Mouse (Mus musculus) thymus, postnatal 14 days (tissue): Measurements from ENCODE around the gene Mrpl49.
A peak's percentile ranks its signal among the peaks of the same experiment; 100 is the strongest.

ENCODE experiments used
- DNase-seq: peaks from one replicate; pipeline ENCODE4 v3.0.0; 2021

Mrpl49 gene

DNA sequence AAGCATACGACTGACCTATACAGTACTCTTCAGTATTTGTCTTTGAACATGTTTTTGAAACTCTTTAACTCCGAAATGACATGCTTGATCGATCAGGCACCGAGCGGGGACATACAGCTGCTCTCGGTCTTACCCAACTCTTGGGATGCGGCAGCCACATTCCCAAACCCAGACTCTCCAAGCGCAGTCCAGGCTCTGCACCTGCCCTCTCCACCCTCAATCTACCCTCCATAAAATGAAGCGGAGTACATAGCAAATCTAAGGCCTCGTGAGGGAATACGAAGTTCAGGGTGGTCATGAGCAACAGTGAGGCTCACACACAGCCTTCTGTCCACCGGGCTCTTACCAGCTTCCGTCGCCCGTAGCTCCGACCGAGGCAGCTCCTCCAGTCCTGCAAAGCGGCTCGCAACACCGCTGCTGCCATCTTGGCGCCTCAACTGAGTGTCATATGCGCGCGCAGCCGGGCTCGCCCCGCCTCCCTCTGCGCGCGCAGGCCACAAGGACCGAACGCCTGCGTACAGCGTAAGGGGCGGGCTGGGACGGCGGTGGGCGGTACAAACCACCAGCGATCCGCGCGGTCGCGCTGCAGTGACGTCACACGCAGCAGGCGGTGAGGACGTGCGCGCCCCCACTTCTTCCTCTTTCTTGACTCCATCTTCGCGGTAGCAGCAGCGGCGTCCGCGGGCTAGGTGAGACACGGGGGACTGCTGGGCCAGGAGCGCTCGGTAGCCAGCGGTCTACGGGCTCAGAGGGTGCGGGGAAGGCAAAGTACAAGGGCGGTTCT lies at the start of gene Mrpl49, which contains the start of gene Fau:
Gene Mrpl49 (minus strand): TSS at position 473 of the 784 bp plus-strand sequence.
Gene Fau (plus strand): TSS at position 532 of the 784 bp plus-strand sequence.
- DNase-seq: peak; percentile 99

DNA sequence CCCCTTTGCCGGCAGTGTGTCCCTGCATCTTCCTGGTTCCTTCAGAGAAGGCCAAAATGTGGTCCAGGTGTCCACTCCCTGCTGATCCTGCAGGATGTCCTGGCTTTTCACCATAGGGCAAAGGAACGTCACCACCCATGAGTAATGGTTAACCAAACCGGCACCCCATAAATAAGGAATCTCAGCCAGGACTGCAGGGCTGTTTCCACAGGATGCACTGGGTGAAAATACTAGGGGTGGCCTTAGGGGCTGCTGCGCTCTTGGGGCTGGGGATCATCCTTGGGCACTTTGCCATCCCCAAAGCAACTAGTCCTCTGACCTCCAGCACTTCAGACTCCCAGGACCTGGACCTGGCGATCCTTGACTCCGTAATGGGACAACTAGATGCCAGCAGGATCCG lies 48.0 kb upstream of the Mrpl49 start, which contains the start of gene Naaladl1:
Gene Naaladl1 (plus strand): TSS at position 197 of the 400 bp plus-strand sequence.
- no peak for DNase-seq

- no peak for DNase-seq
These were observed 46.9 kb upstream of the Mrpl49 start for GRCm38 (mm10) chr19:6104476-6104875.

DNA sequence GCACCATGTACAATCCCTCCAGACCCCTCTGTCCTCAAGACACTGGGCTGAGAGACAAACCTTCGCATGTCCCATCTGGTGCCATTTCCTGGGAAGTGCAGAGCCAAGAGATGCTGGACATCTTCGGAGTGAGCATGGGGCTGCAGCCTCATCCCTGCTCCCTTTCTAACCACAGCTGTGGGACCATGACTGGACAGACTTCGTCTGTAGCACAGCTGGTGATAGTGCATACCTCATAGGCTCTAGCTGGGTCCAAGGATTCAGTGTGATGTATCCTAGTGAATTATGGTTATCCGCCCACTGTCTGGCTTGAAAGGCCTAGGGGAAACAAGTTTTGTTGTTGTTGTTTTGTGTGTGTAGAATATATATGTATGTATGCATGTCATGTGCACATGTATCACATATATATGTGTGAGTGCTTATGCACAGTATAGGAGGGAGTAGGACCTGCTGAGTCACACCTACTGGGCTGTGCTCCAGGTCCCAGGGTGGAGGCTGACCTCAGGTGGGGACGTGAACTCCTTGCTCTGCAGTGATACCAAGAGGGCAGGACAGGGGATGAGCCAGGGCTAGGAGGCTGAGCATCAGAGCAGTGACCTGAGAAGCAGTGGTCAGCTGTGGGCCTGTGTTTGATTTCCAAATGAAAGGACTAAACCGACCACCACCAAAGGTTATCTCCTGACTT lies 44.7 kb upstream of the Mrpl49 start:
- no peak for DNase-seq

- DNase-seq: no peak
These were observed 43.6 kb upstream of the Mrpl49 start for GRCm38 (mm10) chr19:6101186-6101585.

DNA sequence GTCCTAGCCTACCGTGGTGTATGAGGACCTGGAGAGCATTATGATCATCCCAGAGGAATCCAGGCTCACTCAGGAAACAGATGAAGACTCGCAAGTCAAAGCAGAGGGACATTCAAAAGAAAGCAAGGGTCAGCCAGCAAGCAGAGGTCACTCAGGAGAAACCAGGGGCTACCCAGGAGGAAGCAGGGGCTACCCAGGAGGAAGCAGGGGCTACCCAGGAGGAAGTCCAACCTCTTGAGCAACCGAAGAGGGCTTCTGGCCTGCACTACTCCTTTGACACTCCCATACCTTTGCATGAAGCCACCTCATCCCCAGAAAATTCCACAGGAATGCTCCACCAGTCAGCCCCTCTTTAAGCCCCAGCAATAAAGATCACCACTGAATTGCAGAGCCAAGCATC lies 40.3 kb upstream of the Mrpl49 start:
- DNase-seq: no peak

DNA sequence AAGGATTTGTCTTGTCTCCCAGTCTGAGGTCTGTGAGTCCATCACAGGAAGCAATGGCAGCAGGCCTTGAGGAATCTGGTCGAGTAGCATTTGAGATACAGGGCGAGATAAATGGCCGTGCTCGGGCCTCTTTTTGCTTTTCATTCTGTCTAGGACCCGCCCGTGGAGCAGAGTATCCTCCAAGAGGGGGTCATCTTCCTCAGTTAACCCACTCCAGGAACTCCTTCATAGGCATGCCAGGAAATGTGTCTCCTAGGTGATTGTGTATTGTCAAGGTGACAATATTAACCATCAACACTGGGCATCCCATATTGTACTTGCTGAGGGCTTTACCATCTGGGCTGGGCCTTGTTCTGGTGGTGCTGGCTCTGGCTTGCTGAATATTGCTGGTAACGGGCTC lies 36.5 kb upstream of the Mrpl49 start, which contains the start of gene AC131692.1:
Gene AC131692.1 (plus strand): TSS at position 301 of the 400 bp plus-strand sequence.
- DNase-seq: no peak

GRCm38 (mm10) chr19:6088841-6089240 lies 31.3 kb upstream of the Mrpl49 start:
- DNase-seq: no peak

DNA sequence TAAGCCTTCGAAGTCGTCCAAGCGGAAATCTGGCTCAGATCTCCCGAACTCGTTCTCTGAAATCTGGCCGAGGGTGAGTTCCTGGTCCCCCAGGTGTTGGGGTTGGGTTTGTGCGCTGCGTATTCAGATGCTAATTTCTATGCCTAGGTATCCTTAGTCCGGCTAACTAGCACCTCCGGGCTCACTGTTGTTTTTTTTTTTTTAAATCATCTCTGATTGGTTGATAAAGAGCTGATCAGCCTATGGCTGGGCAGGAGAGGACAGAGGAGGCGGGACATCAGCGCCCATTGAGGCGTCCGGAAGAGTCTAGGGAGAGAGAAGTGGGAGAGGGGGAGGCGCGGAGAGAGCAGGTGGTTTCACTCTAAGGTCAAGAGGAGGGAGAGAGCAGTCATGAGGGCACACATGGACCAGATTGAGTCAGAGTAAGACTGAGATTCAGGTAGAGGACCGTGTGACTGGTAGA lies 27.9 kb upstream of the Mrpl49 start:
- DNase-seq: peak; percentile 68

GRCm38 (mm10) chr19:6084478-6085248 lies 27.1 kb upstream of the Mrpl49 start, which contains the start of the genes Zfpl1 and Cdca5:
Gene Zfpl1 (minus strand): TSS chr19:6084956.
Gene Cdca5 (plus strand): TSS chr19:6084983.
- DNase-seq: peak; percentile 96

DNA sequence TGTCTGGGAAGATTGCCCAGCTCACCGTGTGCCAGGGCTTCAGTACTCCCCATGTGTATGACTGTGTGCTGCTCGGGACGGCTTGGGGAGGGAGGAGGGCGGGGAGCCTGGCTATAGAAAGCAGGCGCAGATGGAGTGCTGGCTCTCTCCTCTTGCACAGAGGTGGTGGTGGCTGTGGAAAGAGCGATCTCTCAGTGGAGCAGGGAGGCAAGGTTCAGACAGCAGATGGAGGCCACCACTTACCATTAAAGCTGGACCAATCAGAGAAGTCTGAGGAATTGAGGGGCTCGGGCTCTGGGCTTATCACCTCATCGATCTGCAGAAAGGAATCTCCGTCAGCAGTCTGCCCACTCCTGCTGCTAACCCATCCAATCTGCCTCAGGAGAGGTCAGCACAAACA lies 24.6 kb upstream of the Mrpl49 start, which contains the start of gene Gm28374:
Gene Gm28374 (minus strand): TSS at position 101 of the 400 bp plus-strand sequence.
- DNase-seq: no peak

- DNase-seq: no peak
These were observed 22.4 kb upstream of the Mrpl49 start, which contains the start of gene Tmem262 for GRCm38 (mm10) chr19:6079983-6080480. Gene Tmem262 (plus strand): TSS chr19:6080033.

DNA sequence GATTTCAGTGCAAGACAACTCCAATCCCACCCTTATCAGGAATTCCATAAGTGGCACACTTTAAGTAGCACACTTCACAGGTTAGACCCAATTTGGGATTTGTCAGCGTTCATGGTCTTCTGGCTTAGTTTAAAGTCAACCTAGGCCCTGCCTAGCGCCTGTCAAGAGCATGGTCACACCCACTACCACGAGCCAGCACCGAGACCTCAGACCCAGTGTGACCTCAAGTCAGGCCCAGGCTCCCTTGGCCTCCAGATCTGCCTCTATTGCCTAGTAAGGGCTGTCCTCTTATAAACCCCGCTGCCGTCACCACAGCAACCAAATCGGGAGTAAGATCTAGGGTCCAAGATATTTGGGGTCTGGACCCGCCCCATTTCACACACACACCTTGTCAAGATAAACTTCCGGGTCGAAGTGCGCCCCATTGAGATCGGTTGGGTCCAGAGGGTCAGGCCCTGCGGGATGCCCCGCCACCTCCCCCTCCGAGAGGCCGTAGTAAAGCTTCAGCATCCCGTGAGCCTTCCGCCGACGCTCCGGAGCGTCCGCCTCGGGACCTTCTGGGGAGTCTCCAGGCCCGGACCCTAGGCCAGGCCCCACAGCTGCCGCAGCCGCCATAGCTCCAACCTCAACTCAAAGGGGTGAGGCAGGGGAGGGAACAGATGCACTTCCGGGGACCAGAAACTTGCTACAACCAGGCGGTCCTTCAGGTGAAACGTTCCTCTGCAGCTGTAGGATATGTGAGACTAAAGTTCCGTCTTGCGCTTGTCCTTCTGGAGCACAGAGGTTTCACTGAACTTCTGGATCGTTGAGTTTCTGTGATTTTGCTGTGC lies 19.2 kb upstream of the Mrpl49 start, which contains the start of gene Vps51:
Gene Vps51 (minus strand): TSS at position 668 of the 830 bp plus-strand sequence.
- DNase-seq: peak; percentile 89

DNA sequence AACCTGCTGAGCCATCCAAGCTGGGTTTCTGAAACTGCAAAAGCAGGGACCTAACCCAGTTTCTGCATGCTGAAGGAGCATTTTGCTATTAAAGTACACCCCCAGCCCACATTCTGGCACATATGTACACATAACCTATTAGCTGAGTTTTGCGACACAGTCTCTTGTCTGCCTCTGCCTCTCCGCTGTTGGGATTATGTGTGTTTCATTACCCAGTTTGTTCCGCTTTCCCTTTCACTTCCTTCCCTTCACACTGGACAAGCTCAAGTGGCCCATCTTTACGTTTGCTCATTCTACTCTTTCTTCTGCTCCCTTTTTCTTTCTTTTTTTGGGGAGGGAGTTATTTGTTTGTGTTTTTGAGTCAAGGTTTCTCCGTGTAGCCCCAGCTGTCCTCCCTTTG lies 16.3 kb upstream of the Mrpl49 start:
- DNase-seq: no peak

DNA sequence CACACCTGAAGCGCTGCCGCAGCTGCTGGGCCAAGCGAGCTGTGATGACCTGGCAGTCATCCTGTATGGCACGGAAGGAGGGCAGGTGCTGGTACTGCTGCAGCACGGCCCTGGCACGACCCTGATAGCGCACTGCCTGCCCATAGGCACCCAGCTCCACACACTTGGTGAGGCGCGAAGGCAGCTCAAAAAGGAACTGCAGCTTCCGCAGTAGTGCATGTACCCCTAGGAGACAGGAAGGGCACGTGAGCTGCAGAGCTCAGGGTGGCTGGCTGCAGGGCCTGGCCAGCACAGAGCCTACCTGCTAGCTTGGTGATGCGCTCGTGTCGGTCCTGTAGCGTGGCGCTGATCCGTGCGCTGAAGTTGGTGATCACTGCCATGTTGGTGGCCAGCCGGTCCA lies 13.7 kb upstream of the Mrpl49 start:
- DNase-seq: no peak

DNA sequence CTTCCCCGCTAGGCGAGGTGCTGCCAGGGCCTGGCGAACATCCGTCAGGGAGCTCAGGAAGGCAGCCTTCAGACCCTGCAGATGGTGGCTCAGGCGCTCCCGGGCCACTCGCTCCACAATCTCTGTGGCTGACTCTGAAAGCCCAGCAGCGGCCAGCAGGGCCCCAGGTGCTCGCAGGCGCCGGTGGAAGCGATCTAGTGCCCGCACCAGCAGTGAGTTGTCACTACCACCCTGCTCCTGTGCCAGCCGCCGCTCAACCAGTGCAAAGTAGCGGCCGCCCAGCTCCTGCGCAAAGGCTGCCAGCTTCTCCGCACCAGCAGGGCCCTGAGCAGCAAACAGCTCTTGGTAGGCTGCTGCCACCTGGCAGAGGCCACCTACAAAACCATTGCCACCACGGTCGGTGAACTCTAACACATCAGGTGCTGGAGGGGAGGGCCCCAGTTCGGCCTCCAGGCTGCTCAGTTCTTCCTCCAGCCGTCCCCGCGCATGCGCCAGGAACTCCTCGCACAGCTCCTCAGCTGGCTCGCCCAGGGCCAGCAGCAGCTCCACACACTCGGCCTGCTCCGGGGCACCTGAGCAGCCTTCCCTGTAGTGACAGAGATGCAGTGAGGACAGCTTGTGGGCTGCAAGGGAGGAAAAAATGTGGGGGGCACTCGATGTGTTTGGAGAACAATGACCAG lies 13.1 kb upstream of the Mrpl49 start:
- no peak for DNase-seq

DNA sequence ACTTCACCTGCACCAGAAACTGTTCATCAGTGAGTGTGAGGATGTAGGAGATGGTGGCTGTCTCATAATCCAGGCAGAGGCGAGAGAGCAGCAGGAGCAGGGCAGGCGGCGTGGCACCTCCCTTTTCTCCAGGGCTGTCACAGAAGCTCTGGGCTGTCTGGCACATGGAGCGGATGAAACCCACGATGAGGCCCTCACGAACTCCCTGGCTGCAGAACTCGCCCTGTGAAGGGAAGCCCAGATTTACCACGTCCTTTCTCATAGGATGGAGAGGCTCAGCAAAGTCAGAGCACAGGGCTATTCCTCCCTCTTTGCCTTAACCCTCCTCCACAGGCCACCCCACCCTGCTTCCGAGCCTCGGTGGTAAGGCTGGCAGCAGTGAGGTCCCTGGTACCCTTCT lies 12.3 kb upstream of the Mrpl49 start:
- DNase-seq: no peak

DNA sequence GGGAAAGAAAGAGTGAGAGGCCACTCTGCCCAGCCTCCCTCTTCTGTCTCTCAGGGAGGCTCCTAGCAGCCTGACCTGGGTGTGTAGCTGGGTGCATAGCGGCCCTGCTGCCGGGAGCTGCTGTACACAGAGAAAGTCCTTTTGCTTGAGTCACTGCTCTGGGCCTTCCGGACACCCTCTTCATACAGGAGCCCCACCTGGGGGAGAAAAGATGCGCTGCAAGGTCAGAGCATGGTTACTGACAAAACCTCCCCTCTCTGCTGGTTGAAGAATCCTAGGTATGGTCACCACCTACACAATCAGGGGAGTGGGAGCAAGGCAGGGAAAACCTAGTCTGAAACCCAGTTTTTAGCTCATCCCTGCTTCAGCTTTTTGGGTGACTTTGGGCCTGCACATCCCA lies 11.4 kb upstream of the Mrpl49 start:
- DNase-seq: peak; percentile 63

DNA sequence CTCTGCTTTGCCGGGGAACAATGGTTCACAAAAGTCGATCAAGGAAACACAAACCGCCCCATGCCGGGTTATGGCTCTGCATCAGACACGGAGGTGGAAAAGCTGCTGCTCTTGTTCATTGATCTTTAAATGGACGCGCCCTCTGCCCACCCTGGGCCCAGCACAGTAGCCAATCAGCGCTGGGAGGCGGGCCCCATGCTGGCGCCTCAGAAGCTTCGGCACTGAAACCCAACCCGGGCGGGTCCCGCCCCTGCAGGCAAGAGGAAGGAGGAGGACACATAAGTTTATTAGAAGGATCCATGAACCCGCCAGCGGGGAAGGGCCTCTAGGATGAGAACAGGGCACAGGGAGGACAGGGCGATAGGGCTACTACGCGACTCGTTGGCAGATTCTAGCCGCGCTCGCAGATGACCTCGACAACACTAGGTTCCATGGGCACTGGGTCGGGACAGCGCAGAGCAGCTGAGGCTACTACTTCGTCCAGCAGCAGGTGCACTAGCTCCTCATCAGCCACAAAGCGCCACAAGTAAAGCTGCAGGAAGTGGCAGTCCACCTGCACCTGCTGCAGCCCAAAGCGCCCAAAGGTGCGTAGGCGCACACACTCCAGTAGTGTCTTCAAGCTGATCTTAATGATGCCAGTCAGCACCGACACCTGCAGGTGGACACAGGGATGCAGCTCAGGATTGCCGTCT lies 10.3 kb upstream of the Mrpl49 start, which contains the start of gene Tm7sf2:
Gene Tm7sf2 (minus strand): TSS at position 650 of the 692 bp plus-strand sequence.
- peak; percentile 90 for DNase-seq
